Mouse (Mus musculus): ENCODE measurements at regions not wholly inside any gene's neighbourhood (a gene's known extent, or its start where the extent isn't known, plus 50 kb on each side); places are given as distances from the start of the nearest gene placed in this dataset.

DNA sequence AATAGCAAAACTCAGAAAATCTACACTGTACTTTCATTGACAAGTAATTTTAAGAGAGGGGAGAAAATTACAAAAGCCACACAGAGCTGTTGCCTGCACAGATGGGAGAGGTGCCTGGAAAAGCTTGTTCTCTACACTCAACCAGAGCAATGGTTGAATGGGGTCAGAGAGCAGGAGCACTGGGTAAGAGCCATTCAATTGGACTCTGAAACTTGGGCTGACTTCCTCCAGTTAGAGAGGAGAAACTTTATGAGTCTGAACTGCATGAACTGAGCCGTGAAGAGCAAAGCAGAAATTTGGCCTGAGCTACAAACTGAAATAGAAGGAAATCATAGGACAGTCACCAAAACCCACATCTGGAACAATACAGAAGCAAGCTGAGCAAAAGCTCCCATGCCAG is 380.8 kb upstream of the Slc24a2 start:
- TF ChIP-seq EP300 (IDR thresholded peaks at IDR 0.05; ENCODE audit: low read depth), result no peak
- TF ChIP-seq CTCF (IDR thresholded peaks at IDR 0.05; ENCODE audit: low read depth), result no peak
- no peak overlapping the region for H3K9ac ChIP-seq (replicated peaks; ENCODE audit: low read depth, low read length)
- 79% methylated on average over 1 of the region's 1 CpGs for WGBS
- H3K4me3 ChIP-seq (ENCODE audit: low read depth, low read length), result no peak overlapping the region
- H3K27ac ChIP-seq (ENCODE audit: low read depth), result no peak overlapping the region
- no peaks in the 10 kb centered on the region for H3K36me3 ChIP-seq (replicated peaks; ENCODE audit: control insufficient read depth, insufficient read depth, low read length)
- ATAC-seq (ENCODE audit: insufficient read depth, low read depth), result no peak
- no peak for DNase-seq (ENCODE audit: low spot score)
- H3K27me3 ChIP-seq (ENCODE audit: control insufficient read depth, insufficient read depth, low read length), result no peaks in the 10 kb centered on the region
- 0 out of 2 replicates have a peak, but pooled peaks cover 5% of the 10 kb centered on the region for H3K4me1 ChIP-seq (ENCODE audit: control insufficient read depth, insufficient read depth)
- no peaks in the 10 kb centered on the region for H3K9me3 ChIP-seq (replicated peaks; ENCODE audit: control insufficient read depth, low read length)
- H3K4me2 ChIP-seq (ENCODE audit: low read depth, low read length), result no peak overlapping the region

DNA sequence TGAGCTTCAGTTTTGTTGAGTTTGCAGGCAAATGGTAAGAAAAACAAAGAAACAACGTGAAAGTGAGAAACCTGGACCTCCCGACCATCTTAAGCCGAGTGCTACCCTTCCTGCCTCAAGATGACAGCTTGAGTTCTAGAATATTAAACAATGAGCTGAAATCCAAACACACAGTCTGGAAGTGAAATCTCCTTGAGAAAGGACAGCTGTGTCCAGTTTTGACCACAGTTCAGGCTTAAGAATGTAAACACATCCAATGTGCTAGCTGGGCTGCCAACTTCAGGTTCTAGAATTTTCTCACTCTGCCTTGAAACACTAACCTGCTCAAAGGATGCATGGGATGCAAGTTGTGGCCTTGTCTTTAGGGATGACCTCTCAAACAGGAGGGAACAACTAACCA is 363.4 kb upstream of the Slc24a2 start:
- no peaks in the 10 kb centered on the region for H3K27me3 ChIP-seq (ENCODE audit: control insufficient read depth, insufficient read depth, low read length)
- ATAC-seq (ENCODE audit: insufficient read depth, low read depth), result no peak
- TF ChIP-seq EP300 (IDR thresholded peaks at IDR 0.05; ENCODE audit: low read depth) (no peak), CTCF (IDR thresholded peaks at IDR 0.05; ENCODE audit: low read depth) (no peak)
- no peaks in the 10 kb centered on the region for H3K9me3 ChIP-seq (replicated peaks; ENCODE audit: control insufficient read depth, low read length)
- 57% methylated on average over 3 of the region's 3 CpGs for WGBS
- H3K36me3 ChIP-seq (replicated peaks; ENCODE audit: control insufficient read depth, insufficient read depth, low read length), result no peaks in the 10 kb centered on the region
- no peak for DNase-seq (ENCODE audit: low spot score)
- no peak overlapping the region for H3K27ac ChIP-seq (ENCODE audit: low read depth)
- 0 out of 2 replicates have a peak, but pooled peaks cover 4% of the 10 kb centered on the region for H3K4me1 ChIP-seq (ENCODE audit: control insufficient read depth, insufficient read depth)
- no peak overlapping the region for H3K9ac ChIP-seq (replicated peaks; ENCODE audit: low read depth, low read length)
- H3K4me3 ChIP-seq (ENCODE audit: low read depth, low read length), result no peak overlapping the region
- H3K4me2 ChIP-seq (ENCODE audit: low read depth, low read length), result no peak overlapping the region

DNA sequence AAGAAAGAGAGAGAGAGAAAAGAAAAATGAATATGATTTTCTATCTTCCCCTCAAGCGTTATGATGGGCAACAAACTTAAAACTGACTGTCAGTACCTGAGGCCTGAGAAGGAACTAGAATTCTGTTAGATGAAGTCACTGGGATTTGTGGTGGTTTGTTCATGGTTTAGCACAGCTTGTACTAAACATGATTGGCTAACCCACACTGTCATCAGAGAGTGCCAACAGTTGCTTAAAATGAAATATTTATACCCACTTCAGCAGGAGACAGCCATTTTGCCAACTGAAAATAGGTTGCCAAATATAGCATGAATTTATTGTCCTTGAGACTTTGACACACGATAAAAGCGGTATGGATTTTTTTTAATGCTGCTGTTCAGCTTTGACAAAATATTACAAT is 360.5 kb upstream of the Slc24a2 start:
- Histone ChIP-seq H3K27me3 (ENCODE audit: control insufficient read depth, insufficient read depth, low read length) (no peaks in the 10 kb centered on the region), H3K9me3 (replicated peaks; ENCODE audit: control insufficient read depth, low read length) (no peaks in the 10 kb centered on the region), H3K4me2 (ENCODE audit: low read depth, low read length) (no peak overlapping the region), H3K4me1 (ENCODE audit: control insufficient read depth, insufficient read depth) (0 out of 2 replicates have a peak, but pooled peaks cover 4% of the 10 kb centered on the region), H3K4me3 (ENCODE audit: low read depth, low read length) (no peak overlapping the region), H3K27ac (ENCODE audit: low read depth) (no peak overlapping the region), H3K9ac (replicated peaks; ENCODE audit: low read depth, low read length) (no peak overlapping the region), H3K36me3 (replicated peaks; ENCODE audit: control insufficient read depth, insufficient read depth, low read length) (no peaks in the 10 kb centered on the region)
- TF ChIP-seq CTCF (IDR thresholded peaks at IDR 0.05; ENCODE audit: low read depth) (no peak), EP300 (IDR thresholded peaks at IDR 0.05; ENCODE audit: low read depth) (no peak)
- no peak for ATAC-seq (ENCODE audit: insufficient read depth, low read depth)
- 69% methylated on average over 3 of the region's 3 CpGs for WGBS
- no peak for DNase-seq (ENCODE audit: low spot score)

DNA sequence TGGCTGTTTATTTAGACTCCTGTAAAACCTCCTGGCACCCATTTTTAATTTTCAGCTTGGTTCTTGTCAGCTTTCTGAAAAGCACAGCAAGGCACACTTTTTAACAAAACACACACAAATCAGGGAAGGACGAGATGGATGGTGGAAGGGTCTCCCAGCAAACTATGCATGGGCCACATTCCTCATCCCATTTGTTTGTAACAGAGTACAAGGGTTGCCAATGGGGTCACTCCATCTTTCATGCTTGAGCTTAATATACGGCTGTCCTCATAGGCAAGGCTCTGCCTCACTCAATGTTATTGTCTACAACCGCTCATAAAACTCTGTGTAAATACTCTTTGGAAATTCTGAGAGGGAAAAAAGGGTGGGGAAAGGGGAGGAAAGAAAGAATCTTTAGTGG is 347.9 kb upstream of the Slc24a2 start:
- H3K27me3 ChIP-seq (ENCODE audit: control insufficient read depth, insufficient read depth, low read length), result no peaks in the 10 kb centered on the region
- no peak overlapping the region for H3K9ac ChIP-seq (replicated peaks; ENCODE audit: low read depth, low read length)
- H3K27ac ChIP-seq (ENCODE audit: low read depth), result no peak overlapping the region
- ATAC-seq (ENCODE audit: insufficient read depth, low read depth) (no peak), DNase-seq (ENCODE audit: low spot score) (no peak)
- no peak overlapping the region for H3K4me3 ChIP-seq (ENCODE audit: low read depth, low read length)
- WGBS, result 68% methylated on average over 3 of the region's 3 CpGs
- H3K4me2 ChIP-seq (ENCODE audit: low read depth, low read length), result no peak overlapping the region
- H3K4me1 ChIP-seq (ENCODE audit: control insufficient read depth, insufficient read depth), result no peaks in the 10 kb centered on the region
- TF ChIP-seq CTCF (IDR thresholded peaks at IDR 0.05; ENCODE audit: low read depth), result no peak
- no peak for TF ChIP-seq EP300 (IDR thresholded peaks at IDR 0.05; ENCODE audit: low read depth)
- no peaks in the 10 kb centered on the region for H3K9me3 ChIP-seq (replicated peaks; ENCODE audit: control insufficient read depth, low read length)
- no peaks in the 10 kb centered on the region for H3K36me3 ChIP-seq (replicated peaks; ENCODE audit: control insufficient read depth, insufficient read depth, low read length)

DNA sequence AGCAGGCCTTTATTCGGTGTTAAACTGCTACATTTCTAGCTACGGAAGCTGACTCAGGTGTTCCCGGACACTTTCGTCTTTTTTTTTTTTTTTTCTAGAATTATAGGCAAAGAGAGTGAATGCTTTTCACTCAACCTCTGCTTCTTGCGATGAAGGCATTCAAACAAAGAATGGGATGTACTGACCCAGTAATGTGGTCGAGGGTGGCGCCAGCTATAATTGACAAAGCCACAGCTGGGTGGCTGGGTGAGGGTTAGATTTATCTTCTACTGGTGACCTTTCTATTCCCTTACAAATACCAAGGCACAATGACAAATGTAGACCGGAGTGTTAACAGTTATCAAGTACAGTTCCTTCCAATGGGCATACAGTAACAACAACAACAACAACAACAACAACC is 340.7 kb upstream of the Slc24a2 start:
- no peaks in the 10 kb centered on the region for H3K4me1 ChIP-seq (ENCODE audit: control insufficient read depth, insufficient read depth)
- no peak overlapping the region for H3K27ac ChIP-seq (ENCODE audit: low read depth)
- ATAC-seq (ENCODE audit: insufficient read depth, low read depth), result no peak
- no peaks in the 10 kb centered on the region for H3K27me3 ChIP-seq (ENCODE audit: control insufficient read depth, insufficient read depth, low read length)
- DNase-seq (ENCODE audit: low spot score), result no peak
- H3K4me3 ChIP-seq (ENCODE audit: low read depth, low read length), result no peak overlapping the region
- H3K9ac ChIP-seq (replicated peaks; ENCODE audit: low read depth, low read length), result no peak overlapping the region
- H3K4me2 ChIP-seq (ENCODE audit: low read depth, low read length), result no peak overlapping the region
- TF ChIP-seq EP300 (IDR thresholded peaks at IDR 0.05; ENCODE audit: low read depth) (no peak), CTCF (IDR thresholded peaks at IDR 0.05; ENCODE audit: low read depth) (no peak)
- H3K36me3 ChIP-seq (replicated peaks; ENCODE audit: control insufficient read depth, insufficient read depth, low read length), result no peaks in the 10 kb centered on the region
- H3K9me3 ChIP-seq (replicated peaks; ENCODE audit: control insufficient read depth, low read length), result no peaks in the 10 kb centered on the region
- 85% methylated on average over 8 of the region's 8 CpGs for WGBS

DNA sequence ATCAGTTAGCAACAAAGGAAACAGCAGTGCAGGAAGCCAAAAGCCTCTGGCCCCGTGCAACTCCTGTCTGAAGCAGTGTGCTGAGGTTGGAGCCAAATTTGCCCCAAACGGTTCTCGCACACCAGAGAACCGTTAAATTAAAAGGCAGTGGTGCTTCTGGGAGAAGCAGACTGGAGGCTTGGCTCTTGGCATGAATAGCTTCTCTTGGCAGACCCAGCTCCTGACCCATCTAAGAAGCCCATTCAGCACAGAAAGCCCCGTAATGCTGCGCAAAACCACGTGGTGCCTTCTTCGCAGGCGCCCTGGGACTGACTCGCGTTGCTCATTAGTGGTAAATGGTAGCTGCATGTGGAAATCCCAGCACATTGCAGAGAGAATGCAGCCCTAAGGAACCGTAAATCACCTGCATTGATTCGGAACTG is 340.2 kb upstream of the Slc24a2 start:
- H3K4me2 ChIP-seq (ENCODE audit: low read depth, low read length), result no peak overlapping the region
- DNase-seq (ENCODE audit: low spot score) (no peak), ATAC-seq (ENCODE audit: insufficient read depth, low read depth) (no peak)

More for the DNA sequence above, 340.2 kb upstream of the Slc24a2 start:
- Histone ChIP-seq H3K9me3 (replicated peaks; ENCODE audit: control insufficient read depth, low read length) (no peaks in the 10 kb centered on the region), H3K4me3 (ENCODE audit: low read depth, low read length) (no peak overlapping the region), H3K4me1 (ENCODE audit: control insufficient read depth, insufficient read depth) (no peaks in the 10 kb centered on the region), H3K27ac (ENCODE audit: low read depth) (no peak overlapping the region), H3K36me3 (replicated peaks; ENCODE audit: control insufficient read depth, insufficient read depth, low read length) (no peaks in the 10 kb centered on the region), H3K9ac (replicated peaks; ENCODE audit: low read depth, low read length) (no peak overlapping the region), H3K27me3 (ENCODE audit: control insufficient read depth, insufficient read depth, low read length) (no peaks in the 10 kb centered on the region)
- 65% methylated on average over 13 of the region's 13 CpGs for WGBS
- TF ChIP-seq CTCF (IDR thresholded peaks at IDR 0.05; ENCODE audit: low read depth), result no peak
- TF ChIP-seq EP300 (IDR thresholded peaks at IDR 0.05; ENCODE audit: low read depth), result no peak
